8 mouse cellular contexts compared by ENCODE assay signal in genomic region chr2:92600348-92600670, GRCm38 (mm10). TPM values are rescaled to one million over a fixed set of nuclear protein-coding genes. Genes with fewer than 3 reads are reported as not detected.
A peak's percentile ranks its signal among the peaks of the same experiment; 100 is the strongest.
DNase-seq lines count a peak whose midpoint lies in the region; ATAC-seq and TF ChIP-seq lines count a peak whose summit lies in the region.

No protein-coding gene starts in this region.

- H3K9me3 ChIP-seq in embryonic facial prominence, embryonic 13.5 days = no peaks in the 10 kb centered on the region
- no peaks in the 10 kb centered on the region for H3K9me3 ChIP-seq in intestine, embryonic 15.5 days

- peak overlapping the region; percentile 79 for H3K9ac ChIP-seq in embryonic facial prominence, embryonic 13.5 days
- peak overlapping the region; percentile 60 for H3K9ac ChIP-seq in intestine, embryonic 15.5 days

- no peaks in the 10 kb centered on the region for H3K36me3 ChIP-seq in embryonic facial prominence, embryonic 13.5 days
- H3K36me3 ChIP-seq in intestine, embryonic 15.5 days = no peaks in the 10 kb centered on the region

- ATAC-seq in embryonic facial prominence, embryonic 13.5 days (ENCODE audit: insufficient number of reproducible peaks, insufficient read depth, low FRiP score, low TSS enrichment, low read depth) = no peak
- ATAC-seq in intestine, embryonic 15.5 days = peak; percentile 6; the same call in 1 of the 2 replicates

- no peak for DNase-seq in left cerebral cortex, adult 2 months (ENCODE audit: extremely low spot score in 1 of 2, low spot score in 2 of 2)
- DNase-seq in left cerebral cortex, postnatal 10 days (ENCODE audit: extremely low spot score in 1 of 2, low spot score in 2 of 2) = no peak
- peak; percentile 67 for DNase-seq in neural tube, embryonic 10.5 days (ENCODE audit: extremely low spot score, low spot score)
- DNase-seq in Muller cell, postnatal 12 days (ENCODE audit: inconsistent ontology term) = no peak
- no peak for DNase-seq in urinary bladder, postnatal 10 days (ENCODE audit: low spot score)
- DNase-seq in B cell, adult 2 months = no peak

- H3K4me3 ChIP-seq in left cerebral cortex, adult 2 months = peak overlapping the region; percentile 78
- H3K4me3 ChIP-seq in embryonic facial prominence, embryonic 13.5 days = peak overlapping the region; percentile 74
- H3K4me3 ChIP-seq in intestine, embryonic 15.5 days (replicated peaks) = peak overlapping the region; percentile 61

- peak overlapping the region; percentile 95 for H3K4me2 ChIP-seq in embryonic facial prominence, embryonic 13.5 days
- peak overlapping the region; percentile 97 for H3K4me2 ChIP-seq in intestine, embryonic 15.5 days (replicated peaks)

- H3K27me3 ChIP-seq in embryonic facial prominence, embryonic 13.5 days = peaks cover 42% of the 10 kb centered on the region
- peaks cover 51% of the 10 kb centered on the region for H3K27me3 ChIP-seq in intestine, embryonic 15.5 days (replicated peaks)

- intact Hi-C loops in left cerebral cortex, adult 2 months (cut with DNase I) = loop anchor here (1.0 to 2.0 kb wide), 3 partner anchors 70 to 210 kb away; no protein-coding TSS in a partner anchor
- intact Hi-C loops in left cerebral cortex, postnatal 10 days (cut with DNase I) = loop anchor here (2.0 kb wide), 1 partner anchor 112 kb away; no protein-coding TSS in a partner anchor

- under 1% methylated on average over 17 of the region's 17 CpGs for WGBS in embryonic facial prominence, embryonic 13.5 days
- 2% methylated on average over 17 of the region's 17 CpGs for WGBS in intestine, embryonic 15.5 days

- peaks cover 20% of the 10 kb centered on the region for H3K4me1 ChIP-seq in embryonic facial prominence, embryonic 13.5 days
- H3K4me1 ChIP-seq in intestine, embryonic 15.5 days (replicated peaks) = 0 out of 2 replicates have a peak, but pooled peaks cover 5% of the 10 kb centered on the region

- no peak for TF ChIP-seq CTCF in left cerebral cortex, adult 2 months (IDR thresholded peaks at IDR 0.05)

- H3K27ac ChIP-seq in left cerebral cortex, adult 2 months = peak overlapping the region; percentile 94
- H3K27ac ChIP-seq in embryonic facial prominence, embryonic 13.5 days = 0 out of 2 replicates have a peak overlapping the region, but pooled peaks have one; percentile 68
- H3K27ac ChIP-seq in intestine, embryonic 15.5 days = 0 out of 2 replicates have a peak overlapping the region, but pooled peaks have one; percentile 27

RNA-seq across cellular contexts. Expression of gene Chst1, which starts 0.8 kb away (rescaled TPM):
- 100 to 1,000 TPM; 265 to 266 TPM for total RNA-seq in left cerebral cortex, adult 2 months (2021)
- 100 to 1,000 TPM; 154 to 161 TPM for total RNA-seq in left cerebral cortex, postnatal 10 days (2021)
- polyA plus RNA-seq in embryonic facial prominence, embryonic 13.5 days (2015; fragmentation: Nextera tagmentation; extraction: Ambion mirVana) = 7.1 and 8.3 TPM in 2 replicates
- polyA plus RNA-seq in intestine, embryonic 15.5 days (2015; fragmentation: Nextera tagmentation; extraction: Ambion mirVana) = 4.1 and 4.5 TPM in 2 replicates

Comparison
In these comparisons a context has a peak if more than half of its experiments do, and no peak if none do; other contexts are left out.
1. H3K27ac ChIP-seq: peak in every context shown above with its lines; median percentile 94 in left cerebral cortex, adult 2 months; 68 in embryonic facial prominence, embryonic 13.5 days; 27 in intestine, embryonic 15.5 days.